Mouse (Mus musculus) bone marrow macrophage, adult 2 months (primary cell): ENCODE results near the gene Has1. TPM values are rescaled to one million over a fixed set of nuclear protein-coding genes. Genes with fewer than 3 reads are reported as not detected.

ENCODE experiments used
- H3K27ac ChIP-seq: 2 replicates; pipeline ENCODE4 v1.5.1; 2012; ENCODE audit warnings: low read depth, low read length; ENCODE audit not compliant: insufficient read depth
- H3K4me1 ChIP-seq: 2 replicates; pipeline ENCODE4 v1.6.1; 2012; ENCODE audit warnings: low read length; ENCODE audit not compliant: control insufficient read depth, insufficient read depth
- H3K4me3 ChIP-seq: 2 replicates; pipeline ENCODE4 v1.5.1; 2012; ENCODE audit warnings: mild to moderate bottlenecking, low read length, moderate library complexity; ENCODE audit not compliant: insufficient read depth
- CTCF ChIP-seq: IDR thresholded peaks from 2 replicates; pipeline ENCODE4 v1.5.1; 2012; ENCODE audit warnings: low read depth, mild to moderate bottlenecking, low read length, moderate library complexity
- POLR2A ChIP-seq: IDR thresholded peaks from 2 replicates; pipeline ENCODE4 v1.6.1; 2012; ENCODE audit warnings: mild to moderate bottlenecking, low read depth, low read length, borderline replicate concordance
- polyA plus RNA-seq: library from polyadenylated mRNA; stranded (reverse); fragments of >200 nt; gene quantifications from 2 replicates; pipeline ENCODE4 v1.2.4, GENCODE M21; 2012; ENCODE audit not compliant: missing spikeins, insufficient read depth, insufficient read length

Gene Has1
- polyA plus RNA-seq, 1 experiment = not detected

GRCm38 (mm10) chr17:17795527-17795926, 59.5 kb downstream of the Has1 start:
- no peak overlapping the region for H3K27ac ChIP-seq
- TF ChIP-seq CTCF (no peak), POLR2A (no peak)
- no peak overlapping the region for H3K4me3 ChIP-seq
- H3K4me1 ChIP-seq = peaks cover 4% of the 10 kb centered on the region

Other genes with a start within 250 kb of the Has1 start
- 54.1 and 58.0 TPM in 2 replicates for gene Lnpep, start 230.2 kb downstream of the Has1 start, polyA plus RNA-seq
- gene Vmn2r90, start 151.5 kb downstream of the Has1 start, polyA plus RNA-seq = not detected in 2 replicates
- 110 and 127 TPM in 2 replicates for gene Spaca6, start 28.0 kb downstream of the Has1 start, polyA plus RNA-seq
- gene Fpr1, start 28.7 kb upstream of the Has1 start, polyA plus RNA-seq = 17.9 and 19.5 TPM in 2 replicates
- 54.1 and 56.6 TPM in 2 replicates for gene Fpr2, start 32.6 kb upstream of the Has1 start, polyA plus RNA-seq
- gene Fpr3, start 32.6 kb upstream of the Has1 start, polyA plus RNA-seq = not detected in 2 replicates
- not detected in 2 replicates for gene Fpr-rs4, start 166.5 kb upstream of the Has1 start, polyA plus RNA-seq
- not detected in 2 replicates for gene Vmn2r124, start 194.2 kb upstream of the Has1 start, polyA plus RNA-seq
- not detected in 2 replicates for gene Vmn2r91, start 229.8 kb upstream of the Has1 start, polyA plus RNA-seq